ENCODE assay signal across 31 mouse cellular contexts in genomic region chr14:112594715-112595114, GRCm38 (mm10).
"Had no signal": no experiment of that assay in that cellular context is flagged by ENCODE, and none has a peak within 500 bp of the region (broad histone marks: within the 10 kb centered on the region; RNA-seq: fewer than 3 reads in every experiment).

No protein-coding gene starts in this region.

- H3K27me3 ChIP-seq: limb, embryonic 12.5 days; limb, embryonic 13.5 days; limb, embryonic 15.5 days; liver, embryonic 12.5 days; liver, embryonic 13.5 days; liver, embryonic 15.5 days; lung, embryonic 15.5 days; megakaryocyte, embryonic 14.5 days; midbrain, embryonic 12.5 days; midbrain, embryonic 13.5 days; midbrain, embryonic 15.5 days; neural tube, embryonic 12.5 days had no signal

- H3K4me1 ChIP-seq: limb, embryonic 10.5 days; limb, embryonic 12.5 days; limb, embryonic 13.5 days; limb, embryonic 15.5 days; liver, embryonic 12.5 days; liver, embryonic 13.5 days; liver, embryonic 15.5 days; lung, embryonic 15.5 days; megakaryocyte, embryonic 14.5 days; midbrain, embryonic 10.5 days; midbrain, embryonic 12.5 days; midbrain, embryonic 13.5 days; midbrain, embryonic 15.5 days; neural tube, embryonic 12.5 days had no signal

- H3K9ac ChIP-seq: limb, embryonic 12.5 days; limb, embryonic 13.5 days; limb, embryonic 15.5 days; liver, embryonic 12.5 days; liver, embryonic 13.5 days; liver, embryonic 14.5 days; liver, embryonic 15.5 days; liver, postnatal 0 days; lung, embryonic 14.5 days; lung, embryonic 15.5 days; midbrain, embryonic 12.5 days; midbrain, embryonic 13.5 days; midbrain, embryonic 15.5 days; neural tube, embryonic 12.5 days had no signal

- DNase-seq: left cerebral cortex, postnatal 4 days; liver, embryonic 13.5 days; liver, postnatal 0 days; lung, adult 18-20 months; lung, adult 2 months; lung, embryonic 14.5 days; lung, postnatal 10 days; lung, postnatal 14 days; lung, postnatal 36 days; lung, postnatal 4 days; midbrain, embryonic 14.5 days had no signal

- H3K9me3 ChIP-seq: limb, embryonic 10.5 days; limb, embryonic 12.5 days; limb, embryonic 13.5 days; limb, embryonic 15.5 days; liver, embryonic 12.5 days; liver, embryonic 13.5 days; liver, embryonic 15.5 days; lung, embryonic 15.5 days; megakaryocyte, embryonic 14.5 days; midbrain, embryonic 10.5 days; midbrain, embryonic 12.5 days; midbrain, embryonic 13.5 days; midbrain, embryonic 15.5 days; neural tube, embryonic 12.5 days had no signal

- H3K36me3 ChIP-seq: limb, embryonic 10.5 days; limb, embryonic 12.5 days; limb, embryonic 13.5 days; limb, embryonic 15.5 days; liver, embryonic 12.5 days; liver, embryonic 13.5 days; liver, embryonic 15.5 days; lung, embryonic 15.5 days; midbrain, embryonic 10.5 days; midbrain, embryonic 12.5 days; midbrain, embryonic 13.5 days; midbrain, embryonic 15.5 days; neural tube, embryonic 12.5 days had no signal

- H3K4me3 ChIP-seq: left cerebral cortex, adult 2 months; limb, embryonic 10.5 days; limb, embryonic 12.5 days; limb, embryonic 13.5 days; limb, embryonic 15.5 days; liver, embryonic 12.5 days; liver, embryonic 13.5 days; liver, embryonic 15.5 days; lung, embryonic 15.5 days; megakaryocyte, embryonic 14.5 days; midbrain, embryonic 10.5 days; midbrain, embryonic 12.5 days; midbrain, embryonic 13.5 days; midbrain, embryonic 15.5 days; myocyte; neural tube, embryonic 12.5 days had no signal

- H3K4me2 ChIP-seq: limb, embryonic 12.5 days; limb, embryonic 13.5 days; limb, embryonic 15.5 days; liver, embryonic 11.5 days; liver, embryonic 12.5 days; liver, embryonic 13.5 days; liver, embryonic 15.5 days; lung, embryonic 14.5 days; lung, embryonic 15.5 days; midbrain, embryonic 11.5 days; midbrain, embryonic 12.5 days; midbrain, embryonic 13.5 days; midbrain, embryonic 15.5 days; neural tube, embryonic 12.5 days had no signal

- ATAC-seq: liver, embryonic 12.5 days; liver, postnatal 0 days; lung, postnatal 0 days; midbrain, embryonic 13.5 days; midbrain, embryonic 15.5 days had no signal

- H3K27ac ChIP-seq: left cerebral cortex, adult 2 months; limb, embryonic 10.5 days; limb, embryonic 12.5 days; limb, embryonic 13.5 days; limb, embryonic 15.5 days; liver, embryonic 12.5 days; liver, embryonic 13.5 days; liver, embryonic 14.5 days; liver, embryonic 15.5 days; lung, embryonic 15.5 days; macrophage; midbrain, embryonic 10.5 days; midbrain, embryonic 12.5 days; midbrain, embryonic 13.5 days; midbrain, embryonic 15.5 days; neural tube, embryonic 12.5 days had no signal
